Mouse (Mus musculus): ENCODE results near the gene Gm5737. TPM values are rescaled to one million over a fixed set of nuclear protein-coding genes. Genes with fewer than 3 reads are reported as not detected.

Gene Gm5737
- total and polyA plus RNA-seq, 3 experiments: not detected

- Histone ChIP-seq H3K9me3 (replicated peaks; ENCODE audit: insufficient read depth, low read length) (no peaks in the 10 kb centered on the region), H3K4me1 (ENCODE audit: control insufficient read depth in 1 of 2, insufficient read depth in 2 of 2, low read length in 2 of 2) (peaks cover 35 to 40% of the 10 kb centered on the region in 2 experiments), H3K79me2 (ENCODE audit: control insufficient read depth, insufficient read depth, low read length, poor library complexity) (peaks cover 1% of the 10 kb centered on the region; the same call in 1 of the 2 replicates), H3K4me3 (ENCODE audit: control insufficient read depth in 1 of 2, insufficient read depth in 1 of 2, low read depth in 2 of 2, low read length in 2 of 2) (no peak overlapping the region), H3K9ac (ENCODE audit: control insufficient read depth, low read depth, low read length, poor library complexity, severe bottlenecking) (no peak overlapping the region), H3K27ac (ENCODE audit: control insufficient read depth, low read depth, low read length) (no peak overlapping the region; the same call in 1 of the 2 replicates), H3K36me3 (ENCODE audit: control insufficient read depth in 1 of 2, insufficient read depth in 2 of 2, low read length in 2 of 2) (peaks cover 0 to 39% of the 10 kb centered on the region in 2 experiments; a peak in 3 of 4 replicates), H3K27me3 (ENCODE audit: control insufficient read depth in 1 of 2, insufficient read depth in 2 of 2, low read length in 2 of 2) (no peaks in the 10 kb centered on the region)
- TF ChIP-seq MXI1 (IDR thresholded peaks at IDR 0.05; ENCODE audit: low read depth, low read length) (no peak; the same call in 1 of the 2 replicates), RAD21 (IDR thresholded peaks at IDR 0.05; ENCODE audit: low read depth, low read length) (no peak), USF2 (IDR thresholded peaks at IDR 0.05; ENCODE audit: borderline replicate concordance in 1 of 2, insufficient read depth in 1 of 2, low read depth in 1 of 2, low read length in 2 of 2) (no peak), SIN3A (IDR thresholded peaks at IDR 0.05; ENCODE audit: low read length) (no peak), EP300 (IDR thresholded peaks at IDR 0.05; ENCODE audit: low read depth in 1 of 2, low read length in 2 of 2) (peak in 1 of 2 experiments; percentile 26; a peak in 1 of 4 replicates), RCOR1 (IDR thresholded peaks at IDR 0.05; ENCODE audit: low read depth, low read length) (0 out of 2 replicates have a peak, but pooled peaks have one; percentile 4), MYB (IDR thresholded peaks at IDR 0.05; ENCODE audit: low read depth, low read length) (no peak), HCFC1 (IDR thresholded peaks at IDR 0.05; ENCODE audit: low read depth, low read length) (no peak), ETS1 (IDR thresholded peaks at IDR 0.05; ENCODE audit: low read depth, low read length) (0 out of 2 replicates have a peak, but pooled peaks have one; percentile 16)
- no peak for DNase-seq (ENCODE audit: low read depth, low spot score)
Measured at GRCm38 (mm10) chr7:120850165-120850564, 38.0 kb downstream of the Gm5737 start.

GRCm38 (mm10) chr7:120859854-120860253 is 47.7 kb downstream of the Gm5737 start:
- no peak overlapping the region for H3K9ac ChIP-seq (ENCODE audit: control insufficient read depth, low read depth, low read length, poor library complexity, severe bottlenecking)
- no peaks in the 10 kb centered on the region for H3K9me3 ChIP-seq (replicated peaks; ENCODE audit: insufficient read depth, low read length)
- no peaks in the 10 kb centered on the region for H3K27me3 ChIP-seq (ENCODE audit: control insufficient read depth in 1 of 2, insufficient read depth in 2 of 2, low read length in 2 of 2)
- peaks cover 43 to 53% of the 10 kb centered on the region in 2 experiments for H3K4me1 ChIP-seq (ENCODE audit: control insufficient read depth in 1 of 2, insufficient read depth in 2 of 2, low read length in 2 of 2)
- peaks cover 2 to 62% of the 10 kb centered on the region in 2 experiments; a peak in 3 of 4 replicates for H3K36me3 ChIP-seq (ENCODE audit: control insufficient read depth in 1 of 2, insufficient read depth in 2 of 2, low read length in 2 of 2)
- peaks cover 25% of the 10 kb centered on the region for H3K79me2 ChIP-seq (ENCODE audit: control insufficient read depth, insufficient read depth, low read length, poor library complexity)
- peak overlapping the region; percentile 95; the same call in 1 of the 2 replicates for H3K27ac ChIP-seq (ENCODE audit: control insufficient read depth, low read depth, low read length)
- no peak for DNase-seq (ENCODE audit: low read depth, low spot score)
- TF ChIP-seq MAZ (IDR thresholded peaks at IDR 0.05; ENCODE audit: low read depth, low read length) (no peak), TCF12 (IDR thresholded peaks at IDR 0.05; ENCODE audit: low read depth, low read length) (no peak)
- H3K4me3 ChIP-seq (ENCODE audit: control insufficient read depth in 1 of 2, insufficient read depth in 1 of 2, low read depth in 2 of 2, low read length in 2 of 2): no peak overlapping the region

GRCm38 (mm10) chr7:120860799-120861487 is 48.8 kb downstream of the Gm5737 start:
- H3K9ac ChIP-seq (ENCODE audit: control insufficient read depth, low read depth, low read length, poor library complexity, severe bottlenecking): peak overlapping the region; percentile 67
- peak; percentile 81 for DNase-seq (ENCODE audit: low read depth, low spot score)
- peaks cover 2 to 58% of the 10 kb centered on the region in 2 experiments; a peak in 3 of 4 replicates for H3K36me3 ChIP-seq (ENCODE audit: control insufficient read depth in 1 of 2, insufficient read depth in 2 of 2, low read length in 2 of 2)
- no peaks in the 10 kb centered on the region for H3K9me3 ChIP-seq (replicated peaks; ENCODE audit: insufficient read depth, low read length)
- H3K79me2 ChIP-seq (ENCODE audit: control insufficient read depth, insufficient read depth, low read length, poor library complexity): peaks cover 22% of the 10 kb centered on the region
- peak overlapping the region; percentile 3 to 44; a peak in 3 of 4 replicates for H3K4me3 ChIP-seq (ENCODE audit: control insufficient read depth in 1 of 2, insufficient read depth in 1 of 2, low read depth in 2 of 2, low read length in 2 of 2)
- peak overlapping the region; percentile 95 for H3K27ac ChIP-seq (ENCODE audit: control insufficient read depth, low read depth, low read length)
- peaks cover 38 to 50% of the 10 kb centered on the region in 2 experiments for H3K4me1 ChIP-seq (ENCODE audit: control insufficient read depth in 1 of 2, insufficient read depth in 2 of 2, low read length in 2 of 2)
- H3K27me3 ChIP-seq (ENCODE audit: control insufficient read depth in 1 of 2, insufficient read depth in 2 of 2, low read length in 2 of 2): no peaks in the 10 kb centered on the region
- TF ChIP-seq EP300 (IDR thresholded peaks at IDR 0.05; ENCODE audit: low read depth in 1 of 2, low read length in 2 of 2) (peak; percentile 79 to 88), CHD1 (IDR thresholded peaks at IDR 0.05; ENCODE audit: low read depth, low read length) (0 out of 2 replicates have a peak, but pooled peaks have one; percentile 33), ETS1 (IDR thresholded peaks at IDR 0.05; ENCODE audit: low read depth, low read length) (peak; percentile 95), USF1 (IDR thresholded peaks at IDR 0.05; ENCODE audit: low read depth, low read length) (peak; percentile 61; the same call in 1 of the 2 replicates), TBP (IDR thresholded peaks at IDR 0.05; ENCODE audit: low read depth, low read length) (peak; percentile 52; the same call in 1 of the 2 replicates), MXI1 (IDR thresholded peaks at IDR 0.05; ENCODE audit: low read depth, low read length) (no peak), ZNF384 (IDR thresholded peaks at IDR 0.05; ENCODE audit: low read depth, low read length) (peak; percentile 39), GATA1 (IDR thresholded peaks at IDR 0.05; ENCODE audit: low read depth, low read length) (0 out of 2 replicates have a peak, but pooled peaks have one; percentile 52), E2F4 (IDR thresholded peaks at IDR 0.05; ENCODE audit: borderline replicate concordance, low read depth, low read length) (no peak), TCF12 (IDR thresholded peaks at IDR 0.05; ENCODE audit: low read depth, low read length) (peak; percentile 66), NELFE (IDR thresholded peaks at IDR 0.05; ENCODE audit: low read depth, low read length) (peak; percentile 31; the same call in 1 of the 2 replicates), TAL1 (IDR thresholded peaks at IDR 0.05; ENCODE audit: low read length) (no peak), POLR2A (IDR thresholded peaks at IDR 0.05; ENCODE audit: control insufficient read depth in 1 of 2, insufficient read depth in 1 of 2, low read depth in 1 of 2, low read length in 2 of 2, poor library complexity in 1 of 2) (peak in 1 of 2 experiments; percentile 61; a peak in 1 of 4 replicates), SIN3A (IDR thresholded peaks at IDR 0.05; ENCODE audit: low read length) (peak; percentile 90), NRF1 (IDR thresholded peaks at IDR 0.05; ENCODE audit: insufficient read depth, low read depth, low read length, poor library complexity, severe bottlenecking) (0 out of 2 replicates have a peak, but pooled peaks have one; percentile 13), UBTF (IDR thresholded peaks at IDR 0.05; ENCODE audit: borderline replicate concordance, insufficient read depth, low read depth, low read length) (no peak)

Measured in MEL (cell line).